Mouse (Mus musculus) midbrain, embryonic 13.5 days (tissue): ENCODE results near the gene Nup88. TPM values are rescaled to one million over a fixed set of nuclear protein-coding genes. Genes with fewer than 3 reads are reported as not detected.
A peak's percentile ranks its signal among the peaks of the same experiment; 100 is the strongest.

Experiments
- ATAC-seq: fragments of 200-750 bp; cut with Nextera tagmentation; 2 replicates; pipeline ENCODE4 v1.8.0; 2017; ENCODE audit warnings: mild to moderate bottlenecking, moderate TSS enrichment, moderate library complexity
- H3K27ac ChIP-seq: fragments of 300-500 bp; sonication (generic); 2 replicates; pipeline ENCODE4 v1.5.1; 2015; ENCODE audit warnings: inconsistent platforms, mild to moderate bottlenecking, moderate library complexity
- H3K27me3 ChIP-seq: fragments of 300-500 bp; sonication (generic); 2 replicates; pipeline ENCODE4 v1.6.1; 2015; ENCODE audit warnings: mild to moderate bottlenecking, inconsistent platforms
- H3K36me3 ChIP-seq: fragments of 300-500 bp; sonication (generic); 2 replicates; pipeline ENCODE4 v1.6.1; 2015; ENCODE audit warnings: mild to moderate bottlenecking, inconsistent platforms
- H3K4me1 ChIP-seq: fragments of 300-500 bp; sonication (generic); replicated peaks from 2 replicates; pipeline ENCODE4 v1.6.1; 2015; ENCODE audit warnings: inconsistent platforms
- H3K4me2 ChIP-seq: fragments of 300-500 bp; sonication (generic); replicated peaks from 2 replicates; pipeline ENCODE4 v1.6.1; 2015; ENCODE audit warnings: moderate library complexity, mild to moderate bottlenecking, inconsistent platforms
- H3K4me3 ChIP-seq: fragments of 300-500 bp; sonication (generic); replicated peaks from 2 replicates; pipeline ENCODE4 v1.5.1; 2015; ENCODE audit warnings: mild to moderate bottlenecking, inconsistent platforms
- H3K9ac ChIP-seq: fragments of 300-500 bp; sonication (generic); replicated peaks from 2 replicates; pipeline ENCODE4 v1.6.1; 2015; ENCODE audit warnings: mild to moderate bottlenecking, inconsistent platforms
- H3K9me3 ChIP-seq: fragments of 300-500 bp; sonication (generic); 2 replicates; pipeline ENCODE4 v1.6.1; 2016; ENCODE audit warnings: mild to moderate bottlenecking, inconsistent platforms
- WGBS: fragments of 180-500 bp; shearing (Covaris S2); methylation state at CpG from one replicate; pipeline ENCODE4 v1.1.7; 2015; 5-methylcytosine and 5-hydroxymethylcytosine counted together
- polyA plus RNA-seq: library from polyadenylated mRNA; unstranded; fragments of >200 nt; fragmentation: Nextera tagmentation; extraction: Ambion mirVana; gene quantifications from 2 replicates; pipeline ENCODE4 v1.2.1, GENCODE M21; 2015

Gene Nup88
- 143 and 149 TPM in 2 replicates for polyA plus RNA-seq

GRCm38 (mm10) chr11:70969821-70970559, at the start of gene Nup88, which contains the start of gene Rpain:
Gene Nup88 (minus strand): TSS chr11:70969973.
Gene Rpain (plus strand): TSS chr11:70970213.
- H3K9me3 ChIP-seq, result no peaks in the 10 kb centered on the region
- peak within 1 kb of the TSS; percentile 91 for H3K27ac ChIP-seq
- peaks cover 25% of the 10 kb centered on the region for H3K4me1 ChIP-seq
- H3K36me3 ChIP-seq, result peaks cover 37% of the 10 kb centered on the region
- no peaks in the 10 kb centered on the region for H3K27me3 ChIP-seq
- peak within 1 kb of the TSS; percentile 85 for H3K4me2 ChIP-seq
- ATAC-seq, result peak; percentile 98
- WGBS, result under 1% methylated on average over 43 of the region's 43 CpGs
- H3K4me3 ChIP-seq, result peak within 1 kb of the TSS; percentile 83
- peak within 1 kb of the TSS; percentile 92 for H3K9ac ChIP-seq

DNA sequence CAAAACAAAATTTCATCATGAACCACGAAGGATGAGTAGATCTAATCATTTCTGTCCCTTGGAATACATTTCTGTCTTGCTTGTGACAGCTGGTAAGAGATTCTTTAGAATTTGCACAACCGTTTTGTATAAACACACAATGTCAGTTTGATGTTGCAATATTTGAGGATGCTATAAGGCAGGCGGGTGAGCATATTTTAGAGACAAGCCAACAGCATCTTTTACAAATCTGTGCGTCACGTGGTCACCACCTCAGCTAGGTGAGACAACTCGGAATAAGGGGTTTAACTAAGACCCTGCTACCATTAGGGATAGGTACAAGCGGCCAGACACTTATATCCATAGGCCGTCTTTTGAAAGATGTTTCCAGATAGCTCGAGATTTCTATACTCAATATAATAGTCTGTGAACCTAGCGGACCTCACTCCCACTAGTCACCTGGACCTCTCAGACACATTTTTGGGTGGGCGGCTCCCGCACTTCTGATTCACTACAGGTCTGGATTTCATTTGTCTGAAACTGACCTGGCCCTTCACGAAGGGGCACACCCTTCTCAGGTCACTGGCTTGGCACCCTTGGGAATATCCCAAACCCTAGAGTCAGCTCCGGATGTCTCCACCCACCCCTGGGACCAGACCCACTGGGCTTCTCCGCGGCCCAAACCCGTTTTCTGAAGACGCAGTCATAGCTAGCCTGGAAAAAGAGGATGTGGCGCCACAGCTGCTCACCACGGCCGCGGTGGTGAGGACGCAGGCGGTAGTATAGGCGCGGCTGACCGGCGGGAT, 48.8 kb upstream of the Nup88 start:
- H3K4me3 ChIP-seq, result peak overlapping the region; percentile 74
- peak overlapping the region; percentile 88 for H3K9ac ChIP-seq
- peak overlapping the region; percentile 83 for H3K4me2 ChIP-seq
- H3K27me3 ChIP-seq, result no peaks in the 10 kb centered on the region
- no peaks in the 10 kb centered on the region for H3K9me3 ChIP-seq
- 6% methylated on average over 28 of the region's 28 CpGs for WGBS
- H3K27ac ChIP-seq, result peak overlapping the region; percentile 84
- ATAC-seq, result no peak
- peaks cover 52% of the 10 kb centered on the region for H3K4me1 ChIP-seq
- H3K36me3 ChIP-seq, result 0 out of 2 replicates have a peak, but pooled peaks cover under 1% of the 10 kb centered on the region

DNA sequence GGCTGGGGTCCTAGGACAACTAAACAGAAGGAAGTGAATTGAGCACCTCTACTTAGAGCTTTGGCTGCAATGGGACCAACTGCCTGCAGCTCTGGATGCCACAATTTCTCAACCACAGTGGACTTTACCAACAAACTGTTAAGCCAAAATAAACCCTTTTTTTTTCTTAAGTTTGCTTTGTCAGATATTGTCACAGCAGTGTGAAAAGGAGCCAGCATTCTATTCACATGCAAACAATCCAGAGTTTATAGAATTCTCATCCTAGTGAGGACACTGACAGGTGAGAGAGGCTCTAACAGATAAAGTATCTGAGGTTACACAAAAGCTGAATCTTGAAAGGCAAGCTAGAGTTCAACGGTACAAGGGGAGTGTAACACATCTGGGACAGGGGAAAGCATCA, 47.3 kb upstream of the Nup88 start:
- 90% methylated on average over 1 of the region's 1 CpGs for WGBS
- Histone ChIP-seq H3K27me3 (no peaks in the 10 kb centered on the region), H3K27ac (no peak overlapping the region), H3K4me3 (no peak overlapping the region), H3K4me2 (no peak overlapping the region), H3K36me3 (peaks cover 12% of the 10 kb centered on the region), H3K9me3 (no peaks in the 10 kb centered on the region), H3K4me1 (peaks cover 43% of the 10 kb centered on the region), H3K9ac (no peak overlapping the region)
- no peak for ATAC-seq

GRCm38 (mm10) chr11:71012743-71013142, 43.0 kb upstream of the Nup88 start:
- Histone ChIP-seq H3K4me2 (no peak overlapping the region), H3K4me3 (no peak overlapping the region), H3K9me3 (no peaks in the 10 kb centered on the region), H3K27me3 (no peaks in the 10 kb centered on the region), H3K36me3 (peaks cover 44% of the 10 kb centered on the region), H3K9ac (no peak overlapping the region), H3K4me1 (peaks cover 15% of the 10 kb centered on the region), H3K27ac (no peak overlapping the region)
- ATAC-seq, result no peak
- WGBS, result 94% methylated on average over 7 of the region's 7 CpGs

GRCm38 (mm10) chr11:71008321-71008720, 38.5 kb upstream of the Nup88 start:
- no peak overlapping the region for H3K4me2 ChIP-seq
- H3K9ac ChIP-seq, result no peak overlapping the region
- no peak overlapping the region for H3K4me3 ChIP-seq
- WGBS, result 94% methylated on average over 3 of the region's 3 CpGs
- no peak overlapping the region for H3K27ac ChIP-seq
- peaks cover 8% of the 10 kb centered on the region for H3K4me1 ChIP-seq
- H3K9me3 ChIP-seq, result no peaks in the 10 kb centered on the region
- H3K36me3 ChIP-seq, result peaks cover 42% of the 10 kb centered on the region
- no peak for ATAC-seq
- H3K27me3 ChIP-seq, result no peaks in the 10 kb centered on the region

DNA sequence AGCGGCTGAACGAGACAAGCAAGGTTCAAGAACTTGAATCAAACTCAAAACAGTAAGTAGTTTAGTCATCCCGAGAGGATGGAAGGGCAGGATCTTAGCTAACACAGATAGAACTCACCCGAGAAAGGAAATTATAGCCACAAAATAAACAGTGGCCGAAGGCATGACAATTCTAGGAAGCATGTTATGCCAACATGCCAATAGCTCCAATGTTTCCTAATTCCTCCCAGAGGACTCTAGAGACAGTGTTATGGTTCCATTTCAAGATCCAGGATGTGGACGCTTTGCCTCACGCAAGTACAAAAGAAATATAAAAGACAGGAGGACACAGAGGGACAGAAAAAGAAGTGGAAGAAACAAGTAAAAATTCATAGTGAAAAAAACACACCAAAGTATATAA, 38.1 kb upstream of the Nup88 start:
- Histone ChIP-seq H3K36me3 (peaks cover 41% of the 10 kb centered on the region), H3K9ac (no peak overlapping the region), H3K27ac (no peak overlapping the region), H3K4me1 (peaks cover 13% of the 10 kb centered on the region), H3K27me3 (no peaks in the 10 kb centered on the region), H3K4me2 (no peak overlapping the region), H3K9me3 (no peaks in the 10 kb centered on the region), H3K4me3 (no peak overlapping the region)
- ATAC-seq, result no peak
- 92% methylated on average over 7 of the region's 7 CpGs for WGBS

- Histone ChIP-seq H3K9me3 (no peaks in the 10 kb centered on the region), H3K4me2 (no peak overlapping the region), H3K27me3 (no peaks in the 10 kb centered on the region), H3K9ac (no peak overlapping the region), H3K4me3 (no peak overlapping the region), H3K27ac (no peak overlapping the region), H3K36me3 (peaks cover 33% of the 10 kb centered on the region), H3K4me1 (peaks cover 21% of the 10 kb centered on the region)
- WGBS, result 97% methylated on average over 6 of the region's 6 CpGs
- ATAC-seq, result no peak
Observed at GRCm38 (mm10) chr11:71007026-71007425, 37.3 kb upstream of the Nup88 start.

DNA sequence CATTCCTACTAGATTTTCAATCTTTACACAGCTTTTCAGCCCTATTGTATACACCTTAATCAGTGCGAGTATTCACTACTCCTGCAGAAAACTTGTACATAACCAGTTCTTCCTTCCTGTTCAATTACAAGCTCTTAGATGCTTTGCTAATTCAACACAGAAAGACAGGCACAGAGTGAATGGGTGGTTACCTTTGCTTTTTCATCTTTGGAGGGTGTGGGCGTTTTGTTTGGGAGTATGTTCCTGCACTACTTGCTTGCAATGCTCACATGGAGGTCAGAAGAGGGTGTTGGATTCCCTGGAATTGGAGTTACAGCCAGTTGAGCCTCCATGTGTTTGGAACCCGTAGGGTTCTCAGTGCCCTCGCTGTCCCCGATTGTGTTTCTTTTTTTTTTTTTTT, 35.3 kb upstream of the Nup88 start:
- no peak overlapping the region for H3K27ac ChIP-seq
- 65% methylated on average over 5 of the region's 5 CpGs for WGBS

GRCm38 (mm10) chr11:71004316-71004773, 34.6 kb upstream of the Nup88 start, which contains the start of gene Dhx33:
Gene Dhx33 (minus strand): TSS chr11:71004437.
- peak within 1 kb of the TSS; percentile 86 for H3K4me2 ChIP-seq
- peak within 1 kb of the TSS; percentile 94 for H3K4me3 ChIP-seq
- H3K27me3 ChIP-seq, result no peaks in the 10 kb centered on the region
- peaks cover 25% of the 10 kb centered on the region for H3K4me1 ChIP-seq
- WGBS, result under 1% methylated on average over 35 of the region's 35 CpGs
- H3K9me3 ChIP-seq, result no peaks in the 10 kb centered on the region
- ATAC-seq, result peak; percentile 99
- H3K27ac ChIP-seq, result peak within 1 kb of the TSS; percentile 82
- peaks cover 19% of the 10 kb centered on the region for H3K36me3 ChIP-seq
- H3K9ac ChIP-seq, result peak within 1 kb of the TSS; percentile 81

More for the DNA sequence above, 35.3 kb upstream of the Nup88 start:
- no peaks in the 10 kb centered on the region for H3K27me3 ChIP-seq
- H3K4me2 ChIP-seq, result peak overlapping the region; percentile 43
- H3K4me1 ChIP-seq, result peaks cover 25% of the 10 kb centered on the region
- peak overlapping the region; percentile 94 for H3K4me3 ChIP-seq
- H3K36me3 ChIP-seq, result peaks cover 19% of the 10 kb centered on the region
- H3K9me3 ChIP-seq, result no peaks in the 10 kb centered on the region
- peak overlapping the region; percentile 51; the same call in 1 of the 2 replicates for H3K9ac ChIP-seq
- no peak for ATAC-seq

DNA sequence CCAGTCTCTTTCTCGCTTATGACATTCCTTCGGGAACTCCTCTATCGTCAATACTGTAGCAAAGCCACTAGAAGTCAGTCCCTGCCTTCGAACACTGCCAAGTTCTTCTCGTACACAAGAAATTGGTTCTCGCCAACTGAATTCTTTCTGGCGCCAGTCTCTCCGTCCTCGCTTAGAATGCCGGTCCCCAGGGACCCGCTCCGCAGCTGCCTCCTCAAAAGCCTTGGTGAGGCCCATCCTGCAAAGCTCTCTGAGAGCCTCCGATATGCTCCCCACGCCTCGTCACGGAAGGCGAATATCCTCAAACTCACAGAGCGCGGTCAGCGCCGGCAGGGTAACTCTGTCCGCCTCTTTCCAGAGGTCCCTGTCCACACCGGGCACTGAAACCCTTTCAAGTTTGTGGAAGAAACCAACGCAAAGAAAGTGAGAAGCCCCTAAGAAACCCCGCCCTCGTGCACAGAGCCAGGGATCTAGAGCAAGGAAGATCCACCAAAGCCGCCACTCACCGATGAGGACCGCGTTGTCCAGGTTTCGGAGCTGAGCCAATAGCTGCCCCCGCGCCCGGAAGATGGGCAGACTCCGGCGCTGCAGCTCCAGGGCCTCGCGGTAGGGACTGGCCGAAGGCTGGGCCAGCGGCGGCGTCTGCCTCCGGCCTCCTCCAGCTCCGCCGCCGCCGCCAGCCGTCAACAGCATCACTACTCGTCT, 34.0 kb upstream of the Nup88 start:
- peak; percentile 92 for ATAC-seq
- no peaks in the 10 kb centered on the region for H3K27me3 ChIP-seq
- peak overlapping the region; percentile 82 for H3K27ac ChIP-seq
- H3K4me3 ChIP-seq, result peak overlapping the region; percentile 94
- H3K4me1 ChIP-seq, result peaks cover 25% of the 10 kb centered on the region
- peaks cover 19% of the 10 kb centered on the region for H3K36me3 ChIP-seq
- no peaks in the 10 kb centered on the region for H3K9me3 ChIP-seq
- WGBS, result under 1% methylated on average over 49 of the region's 49 CpGs
- peak overlapping the region; percentile 86 for H3K4me2 ChIP-seq
- H3K9ac ChIP-seq, result peak overlapping the region; percentile 81

- H3K36me3 ChIP-seq, result peaks cover 34% of the 10 kb centered on the region
- no peak overlapping the region for H3K4me3 ChIP-seq
- H3K27me3 ChIP-seq, result no peaks in the 10 kb centered on the region
- peaks cover 25% of the 10 kb centered on the region for H3K4me1 ChIP-seq
- no peak for ATAC-seq
- no peak overlapping the region for H3K9ac ChIP-seq
- 86% methylated on average over 4 of the region's 4 CpGs for WGBS
- no peak overlapping the region for H3K27ac ChIP-seq
- H3K9me3 ChIP-seq, result no peaks in the 10 kb centered on the region
- no peak overlapping the region for H3K4me2 ChIP-seq
Observed at GRCm38 (mm10) chr11:71001167-71001566, 31.4 kb upstream of the Nup88 start.
